ENCODE assay signal across 7 mouse cellular contexts in genomic region chr15:79347165-79347844, GRCm38 (mm10). TPM values are rescaled to one million over a fixed set of nuclear protein-coding genes. Genes with fewer than 3 reads are reported as not detected.
DNase-seq lines count a peak whose midpoint lies in the region; ATAC-seq lines count a peak whose summit lies in the region.

No protein-coding gene starts in this region.

- ATAC-seq in limb, embryonic 11.5 days (ENCODE audit: insufficient number of reproducible peaks, low FRiP score, low TSS enrichment, low read depth) = peak; percentile 88
- ATAC-seq in midbrain, embryonic 13.5 days = peak; percentile 92

- peak overlapping the region; percentile 72 for H3K9ac ChIP-seq in limb, embryonic 11.5 days (ENCODE audit: low read length)
- H3K9ac ChIP-seq in midbrain, embryonic 13.5 days (replicated peaks) = peak overlapping the region; percentile 77

- peak overlapping the region; percentile 92 for H3K27ac ChIP-seq in embryonic facial prominence, embryonic 10.5 days (replicated peaks)
- H3K27ac ChIP-seq in limb, embryonic 11.5 days (replicated peaks; ENCODE audit: low read depth, low read length) = peak overlapping the region; percentile 82
- H3K27ac ChIP-seq in midbrain, embryonic 13.5 days = peak overlapping the region; percentile 79

- H3K4me2 ChIP-seq in limb, embryonic 11.5 days (ENCODE audit: low read depth, severe bottlenecking) = peak overlapping the region; percentile 96
- peak overlapping the region; percentile 96 for H3K4me2 ChIP-seq in midbrain, embryonic 13.5 days (replicated peaks)

- H3K4me1 ChIP-seq in embryonic facial prominence, embryonic 10.5 days = peaks cover 51% of the 10 kb centered on the region
- 0 out of 2 replicates have a peak, but pooled peaks cover 3% of the 10 kb centered on the region for H3K4me1 ChIP-seq in limb, embryonic 11.5 days (ENCODE audit: control insufficient read depth, insufficient read depth, low read length)
- peaks cover 13% of the 10 kb centered on the region for H3K4me1 ChIP-seq in midbrain, embryonic 13.5 days (replicated peaks)

- peak; percentile 94 for DNase-seq in adrenal gland, postnatal 14 days
- peak; percentile 97 for DNase-seq in embryonic facial prominence, embryonic 10.5 days (ENCODE audit: low spot score)
- DNase-seq in heart, adult 11 months = peak; percentile 99
- peak; percentile 89 for DNase-seq in kidney, adult 18-20 months
- peak; percentile 97 for DNase-seq in limb, embryonic 11.5 days (ENCODE audit: low spot score)
- DNase-seq in spleen, adult 12 weeks (ENCODE audit: low spot score) = peak; percentile 62

- WGBS in embryonic facial prominence, embryonic 10.5 days = under 1% methylated on average over 61 of the region's 61 CpGs
- WGBS in limb, embryonic 11.5 days = under 1% methylated on average over 61 of the region's 61 CpGs
- WGBS in midbrain, embryonic 13.5 days = under 1% methylated on average over 61 of the region's 61 CpGs

- H3K4me3 ChIP-seq in embryonic facial prominence, embryonic 10.5 days = peak overlapping the region; percentile 86
- H3K4me3 ChIP-seq in limb, embryonic 11.5 days (ENCODE audit: low read depth, low read length) = peak overlapping the region; percentile 83
- peak overlapping the region; percentile 78 for H3K4me3 ChIP-seq in midbrain, embryonic 13.5 days (replicated peaks)

- H3K9me3 ChIP-seq in embryonic facial prominence, embryonic 10.5 days = no peaks in the 10 kb centered on the region
- H3K9me3 ChIP-seq in limb, embryonic 11.5 days (ENCODE audit: control insufficient read depth, low read length) = no peaks in the 10 kb centered on the region
- H3K9me3 ChIP-seq in midbrain, embryonic 13.5 days = no peaks in the 10 kb centered on the region

- H3K27me3 ChIP-seq in embryonic facial prominence, embryonic 10.5 days (replicated peaks; ENCODE audit: low read depth, poor library complexity, severe bottlenecking) = peaks cover 45% of the 10 kb centered on the region
- no peaks in the 10 kb centered on the region for H3K27me3 ChIP-seq in limb, embryonic 11.5 days (ENCODE audit: control insufficient read depth, insufficient read depth, low read length)
- peaks cover 34% of the 10 kb centered on the region for H3K27me3 ChIP-seq in midbrain, embryonic 13.5 days

- no peaks in the 10 kb centered on the region for H3K36me3 ChIP-seq in embryonic facial prominence, embryonic 10.5 days (replicated peaks)
- H3K36me3 ChIP-seq in limb, embryonic 11.5 days (ENCODE audit: control insufficient read depth, insufficient read depth, low read length) = no peaks in the 10 kb centered on the region
- no peaks in the 10 kb centered on the region for H3K36me3 ChIP-seq in midbrain, embryonic 13.5 days

RNA-seq across cellular contexts. Expression of gene Maff, which starts 0.9 kb away (rescaled TPM):
- 6.2 and 7.4 TPM in 2 replicates for total RNA-seq in adrenal gland, postnatal 14 days (2021)
- 1.2 and 1.8 TPM in 2 replicates for polyA plus RNA-seq in embryonic facial prominence, embryonic 10.5 days (2016; fragmentation: Nextera tagmentation; extraction: Ambion mirVana)
- 2.2 and 2.6 TPM in 2 replicates for polyA plus RNA-seq in limb, embryonic 11.5 days (2014; fragmentation: Nextera tagmentation; extraction: Ambion mirVana)
- 0.76 and 0.79 TPM in 2 replicates for polyA plus RNA-seq in midbrain, embryonic 13.5 days (2015; fragmentation: Nextera tagmentation; extraction: Ambion mirVana)

RNA-seq across cellular contexts. Expression of gene Pla2g6, which starts 19.1 kb away (rescaled TPM):
- total RNA-seq in adrenal gland, postnatal 14 days (2021) = 22.1 and 26.0 TPM in 2 replicates
- polyA plus RNA-seq in embryonic facial prominence, embryonic 10.5 days (2016; fragmentation: Nextera tagmentation; extraction: Ambion mirVana) = 18.4 and 20.4 TPM in 2 replicates
- 10.8 and 11.3 TPM in 2 replicates for polyA plus RNA-seq in limb, embryonic 11.5 days (2014; fragmentation: Nextera tagmentation; extraction: Ambion mirVana)
- polyA plus RNA-seq in midbrain, embryonic 13.5 days (2015; fragmentation: Nextera tagmentation; extraction: Ambion mirVana) = 37.5 and 43.3 TPM in 2 replicates

RNA-seq across cellular contexts. Expression of gene Tmem184b, which starts 56.1 kb away (rescaled TPM):
- 45.2 and 48.0 TPM in 2 replicates for total RNA-seq in adrenal gland, postnatal 14 days (2021)
- polyA plus RNA-seq in embryonic facial prominence, embryonic 10.5 days (2016; fragmentation: Nextera tagmentation; extraction: Ambion mirVana) = 57.7 and 58.9 TPM in 2 replicates
- polyA plus RNA-seq in limb, embryonic 11.5 days (2014; fragmentation: Nextera tagmentation; extraction: Ambion mirVana) = 50.4 and 59.7 TPM in 2 replicates
- 32.8 and 35.0 TPM in 2 replicates for polyA plus RNA-seq in midbrain, embryonic 13.5 days (2015; fragmentation: Nextera tagmentation; extraction: Ambion mirVana)

Comparison
In these comparisons a context has a peak if more than half of its experiments do, and no peak if none do; other contexts are left out.
1. Peak in every context shown above with its lines: DNase-seq, ATAC-seq, H3K4me3 ChIP-seq and H3K27ac ChIP-seq.